Mouse (Mus musculus) megakaryocyte-erythroid progenitor cell, adult 5-6 weeks (primary cell): Measurements from ENCODE around the gene Hspa12b. TPM values are rescaled to one million over a fixed set of nuclear protein-coding genes. Genes with fewer than 3 reads are reported as not detected.

Experiments
- ATAC-seq: replicated peaks from 2 replicates; pipeline ENCODE4 v1.8.0; 2016; ENCODE audit warnings: mild to moderate bottlenecking, inconsistent platforms; ENCODE audit not compliant: severe bottlenecking, poor library complexity, low FRiP score, low TSS enrichment
- total RNA-seq, 2 experiments: library from RNA; stranded (forward) in 1 of 2; stranded (reverse) in 1 of 2; fragments of 200-1000, 215-1000 nt in 1 of 2; fragments of >200 nt in 1 of 2; fragmentation: Nextera tagmentation in 1 of 2; gene quantifications; 2 replicates each; pipeline ENCODE4 v1.2.3; 2014 to 2017

Gene Hspa12b
- total RNA-seq, 2 experiments from 2014 or later, result 0.44 TPM; not detected in 1

DNA sequence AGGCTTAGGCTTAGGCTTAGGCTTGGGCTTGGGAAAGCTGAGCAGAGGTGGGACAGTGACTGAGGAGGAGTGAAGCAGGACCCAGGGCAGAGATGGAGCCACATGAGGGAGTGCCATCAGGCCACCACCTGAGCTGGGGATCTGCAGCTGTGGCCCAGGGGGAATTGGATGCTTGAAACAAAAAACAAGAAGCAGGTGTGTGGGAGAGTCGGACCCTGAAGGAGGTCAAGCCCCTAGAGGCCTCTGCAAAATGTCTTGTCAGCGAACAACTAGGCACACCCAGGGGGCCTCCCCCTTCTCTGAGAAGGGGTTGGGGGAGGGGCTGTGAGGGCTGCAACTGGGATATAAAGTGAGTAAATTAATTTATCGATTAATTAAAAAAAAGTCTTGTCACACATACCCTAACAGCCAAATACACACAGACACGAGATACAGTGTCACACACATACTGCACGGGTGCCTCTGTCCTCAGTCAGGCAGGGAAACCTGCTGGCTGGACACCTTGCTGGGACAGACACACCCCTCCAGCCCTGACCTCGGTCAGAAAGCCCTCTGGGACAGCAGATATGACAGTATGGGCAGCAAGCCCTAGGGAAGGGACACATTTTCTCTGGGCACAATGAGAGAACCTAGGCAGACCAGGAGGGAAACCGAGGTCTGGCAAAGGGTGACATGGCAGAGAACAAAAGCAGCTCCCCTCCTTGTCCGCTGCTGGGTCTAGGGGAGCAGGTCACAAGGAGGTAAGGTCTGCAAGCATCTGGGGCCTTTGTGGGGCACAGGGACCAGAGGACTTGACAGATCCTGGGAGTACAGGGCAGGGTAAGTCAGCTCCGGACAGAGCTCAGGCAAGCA lies 890 bp upstream of the Hspa12b start:
- no peak for ATAC-seq

DNA sequence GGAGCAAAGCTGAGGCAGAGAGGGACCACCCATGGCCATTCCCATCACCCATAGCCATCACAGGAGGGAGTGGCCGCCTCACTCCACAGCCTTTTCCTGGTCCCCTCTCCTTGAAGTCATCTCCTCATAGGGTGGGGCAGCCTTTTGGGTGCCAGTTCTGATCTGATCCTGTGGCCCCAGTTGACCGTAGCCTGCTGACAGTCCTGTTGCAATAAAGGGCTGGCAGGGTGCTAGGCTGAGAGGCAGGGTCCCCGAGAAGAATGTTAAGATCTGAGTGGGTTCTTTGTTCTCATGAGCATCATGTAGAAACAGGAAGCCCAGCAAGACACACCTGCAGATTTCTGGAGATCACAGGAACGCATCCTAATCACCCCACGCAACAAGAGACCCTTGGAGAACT lies 1.1 kb downstream of the Hspa12b start:
- ATAC-seq, result no peak

DNA sequence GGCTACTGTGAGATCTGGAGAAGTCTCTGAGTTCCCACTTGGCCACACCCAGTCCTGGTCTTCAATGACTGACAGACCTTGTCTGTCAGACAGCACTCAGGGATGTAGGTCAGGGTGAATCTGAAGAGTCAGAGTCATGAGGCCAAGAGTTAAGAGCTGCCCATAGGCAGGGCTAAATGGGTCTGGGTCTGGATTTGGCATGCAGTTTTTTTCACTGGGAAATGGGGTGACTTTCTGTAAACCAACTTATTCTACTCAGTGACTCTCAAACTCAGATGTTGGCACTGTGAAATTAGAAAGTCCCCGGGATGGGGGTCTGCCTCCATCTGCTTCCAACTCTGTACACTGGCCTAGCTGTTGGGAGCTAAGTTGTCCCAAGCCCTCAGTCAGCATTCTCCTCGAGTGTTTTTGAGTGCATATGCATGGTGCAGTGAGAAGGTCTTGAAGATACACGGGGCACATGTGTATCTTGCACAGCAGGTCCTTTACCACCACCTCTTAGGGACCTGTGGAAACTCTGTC lies 1.6 kb downstream of the Hspa12b start:
- no peak for ATAC-seq

DNA sequence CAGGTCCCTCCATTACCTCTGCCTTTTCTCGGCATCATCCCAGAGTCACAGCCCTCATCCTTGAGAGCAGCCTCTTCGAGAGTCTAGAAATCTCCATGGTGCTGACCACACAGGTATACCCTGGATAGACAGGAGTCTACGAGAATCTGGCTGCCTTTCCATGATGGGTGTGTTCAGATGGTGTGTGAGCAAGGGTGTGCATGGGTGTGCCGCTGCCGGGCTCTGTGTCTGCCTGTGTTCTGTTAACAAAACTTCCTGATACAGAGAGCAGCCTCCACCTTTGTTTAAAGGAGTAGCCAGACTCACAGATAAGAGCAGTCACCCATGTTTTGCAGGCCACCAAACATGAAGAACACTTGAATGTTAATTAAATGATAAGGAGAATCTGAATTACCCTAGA lies 2.8 kb downstream of the Hspa12b start:
- peak; percentile 90 for ATAC-seq

DNA sequence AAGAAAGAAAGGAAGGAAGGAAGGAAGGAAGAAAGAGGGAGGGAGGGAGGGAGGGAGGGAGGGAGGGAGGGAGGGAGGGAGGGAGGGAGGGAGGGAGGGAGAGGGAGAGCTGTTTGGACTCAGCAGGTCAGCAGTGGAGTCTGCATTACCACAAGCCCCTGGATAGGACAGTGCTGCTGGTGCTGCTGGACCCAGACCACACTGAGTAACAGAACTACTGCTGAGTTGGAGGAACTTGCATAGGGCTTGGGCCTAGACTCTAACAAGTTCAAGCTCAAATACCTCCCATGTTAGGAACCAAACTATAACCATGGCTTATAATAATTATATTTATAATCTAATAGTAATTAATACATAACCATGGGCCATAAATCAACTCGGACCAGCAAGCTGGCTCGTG lies 3.8 kb downstream of the Hspa12b start:
- ATAC-seq, result no peak

DNA sequence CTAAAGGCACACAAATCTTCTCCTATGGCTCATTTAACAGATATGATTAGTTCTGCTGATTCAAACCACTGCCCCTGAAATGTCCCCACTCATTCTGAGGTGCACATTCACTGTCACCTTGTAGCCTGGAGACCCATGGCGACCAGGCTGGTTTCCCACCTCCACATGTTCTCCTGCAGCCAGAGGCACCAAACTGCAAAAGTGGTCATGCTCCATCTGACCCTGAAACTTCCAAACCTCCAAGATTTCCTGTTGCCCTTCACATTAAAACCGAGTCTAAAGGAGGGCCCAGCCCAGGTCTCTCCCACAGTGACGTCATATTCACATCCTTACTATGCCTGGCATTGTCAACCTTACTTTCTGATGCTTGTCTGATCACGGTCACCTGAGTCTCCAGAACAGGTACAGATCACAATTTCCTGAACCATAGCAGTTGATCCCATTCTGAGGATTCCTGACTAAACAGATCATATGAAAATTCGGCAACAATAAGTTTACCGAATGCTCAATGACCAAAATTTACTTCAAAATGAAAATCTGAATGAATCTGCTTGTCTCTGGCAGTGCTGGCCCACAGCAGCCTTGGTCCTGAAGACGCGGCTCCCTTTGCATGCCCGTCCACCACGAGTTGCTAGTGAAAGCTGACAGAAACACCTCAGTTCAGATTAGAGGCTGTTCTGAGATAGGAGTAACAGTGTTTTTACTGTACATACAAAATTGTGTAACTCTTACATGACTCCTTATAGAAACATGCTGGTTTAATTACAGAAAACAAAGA lies 5.2 kb downstream of the Hspa12b start:
- ATAC-seq, result no peak

DNA sequence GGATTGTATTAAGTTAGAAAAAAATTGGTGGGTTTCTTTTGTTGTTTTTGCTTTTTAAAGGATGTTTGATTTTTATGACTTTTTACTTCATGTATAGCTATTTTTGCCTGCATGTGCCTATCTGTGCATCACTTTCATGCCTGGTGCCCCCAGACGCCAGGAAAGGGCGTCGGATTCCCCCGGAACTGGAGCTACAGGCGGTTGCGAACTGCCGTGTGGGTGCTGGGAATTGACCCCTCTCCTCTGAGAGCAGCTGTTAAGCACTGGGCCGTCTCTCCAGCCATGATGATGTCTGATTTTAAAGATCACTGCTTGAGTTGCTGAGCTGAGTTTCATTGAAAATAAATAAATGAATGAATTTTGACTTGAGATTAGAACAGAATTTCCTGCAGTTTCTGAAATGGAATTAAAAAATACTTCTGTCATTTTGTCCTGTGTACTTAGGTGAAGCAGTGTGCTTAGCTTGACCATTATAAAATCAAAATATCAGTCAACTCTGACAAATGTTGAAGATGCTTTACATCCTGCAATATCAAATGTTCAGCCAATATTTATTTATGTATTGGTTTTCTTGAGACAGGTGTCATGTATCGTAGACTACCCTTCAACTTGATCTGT lies 6.0 kb downstream of the Hspa12b start, which contains the start of gene Gm11037:
Gene Gm11037 (plus strand): TSS at position 568 of the 618 bp plus-strand sequence.
- no peak for ATAC-seq

DNA sequence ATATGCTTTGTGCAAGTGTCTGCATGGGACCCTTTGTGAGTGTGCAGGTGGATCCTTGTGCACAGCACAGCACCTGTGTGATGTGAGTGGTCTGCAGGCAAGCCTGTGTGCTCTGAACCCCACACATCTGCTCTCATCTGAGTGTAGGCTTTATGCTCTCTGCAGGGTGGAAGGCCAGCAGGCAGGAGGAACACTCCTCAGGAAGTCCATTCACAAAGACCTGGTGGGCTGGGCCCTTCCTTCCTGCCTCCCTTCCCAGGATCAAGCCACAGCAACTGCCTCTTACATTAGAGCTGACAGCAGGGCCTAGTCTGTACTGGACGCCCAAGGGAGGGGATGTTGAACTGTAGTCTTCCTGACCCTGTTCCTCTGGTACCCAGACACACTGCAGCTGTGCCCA lies 7.3 kb downstream of the Hspa12b start:
- no peak for ATAC-seq

DNA sequence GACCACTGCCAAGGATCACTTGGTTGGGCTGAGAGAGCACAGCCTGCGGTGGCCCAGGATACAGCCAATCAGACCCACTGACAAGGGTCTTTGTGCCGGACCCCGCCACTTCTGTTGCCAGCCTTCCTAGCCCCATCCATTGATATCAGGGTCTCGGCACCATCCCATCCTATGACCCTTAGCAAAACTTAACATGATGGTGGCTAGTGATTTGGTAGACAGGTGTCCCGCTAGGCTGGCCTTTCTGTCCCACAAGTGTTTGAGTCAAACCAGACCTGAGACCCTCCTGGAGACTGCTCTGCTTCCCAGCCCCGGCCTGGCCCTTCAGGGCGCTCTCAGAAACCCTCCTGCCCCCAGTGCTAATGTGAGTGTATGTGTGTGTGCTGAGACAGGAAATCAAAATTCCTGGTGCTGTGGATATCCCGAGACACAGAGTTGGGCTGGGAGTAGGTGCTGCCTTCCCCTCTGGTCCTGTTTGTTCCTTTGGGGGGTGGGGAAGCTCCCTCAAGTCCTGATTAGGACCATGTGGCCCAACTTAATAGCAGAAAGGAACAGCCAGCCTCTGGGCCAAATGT lies 7.8 kb downstream of the Hspa12b start:
- ATAC-seq, result no peak

DNA sequence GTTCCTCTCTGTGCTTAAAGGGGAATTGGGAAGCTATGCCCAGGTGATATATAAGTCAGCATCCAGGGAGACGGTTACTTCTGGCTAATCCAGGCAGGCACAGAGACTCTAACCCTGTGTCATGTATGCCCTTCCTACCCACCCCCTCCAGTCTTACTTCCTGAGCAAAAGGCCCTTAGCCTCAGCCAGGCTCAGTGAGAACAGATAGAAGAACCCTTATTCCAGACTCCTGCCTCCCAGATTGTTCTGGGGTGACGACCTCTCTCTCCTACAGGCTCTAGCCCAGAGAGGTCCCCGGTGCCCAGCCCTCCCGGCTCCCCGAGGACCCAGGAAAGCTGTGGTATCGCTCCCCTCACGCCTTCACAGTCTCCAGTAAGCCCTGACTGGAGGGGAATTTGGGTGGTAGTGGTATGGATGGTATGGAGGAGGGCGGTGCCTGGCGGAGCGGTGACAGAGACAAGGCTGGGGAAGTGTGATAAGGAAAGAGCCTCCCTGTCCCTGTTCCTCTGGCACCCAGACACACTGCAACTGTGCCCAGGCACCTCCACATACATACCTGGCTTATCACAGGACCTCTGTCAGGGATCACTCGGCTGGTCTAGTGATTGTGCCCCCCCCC lies 8.6 kb downstream of the Hspa12b start:
- ATAC-seq, result peak; percentile 96

DNA sequence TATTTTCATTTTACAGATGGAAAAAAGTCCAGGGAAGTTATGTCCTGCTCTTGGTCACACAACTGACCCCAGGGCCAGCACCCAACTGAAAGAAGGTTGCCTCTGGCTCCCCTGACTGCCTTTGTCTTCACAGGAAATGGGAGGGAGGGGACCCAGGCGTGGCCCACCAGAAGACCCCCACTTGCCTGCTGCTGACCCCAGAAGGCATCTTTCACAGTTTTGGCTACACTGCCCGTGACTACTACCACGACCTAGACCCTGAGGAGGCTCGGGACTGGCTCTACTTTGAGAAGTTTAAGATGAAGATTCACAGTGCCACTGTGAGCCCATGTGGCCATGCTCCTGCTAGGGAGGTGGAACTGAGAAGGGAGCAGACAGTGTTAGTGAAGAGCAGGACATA lies 11.2 kb downstream of the Hspa12b start:
- no peak for ATAC-seq

DNA sequence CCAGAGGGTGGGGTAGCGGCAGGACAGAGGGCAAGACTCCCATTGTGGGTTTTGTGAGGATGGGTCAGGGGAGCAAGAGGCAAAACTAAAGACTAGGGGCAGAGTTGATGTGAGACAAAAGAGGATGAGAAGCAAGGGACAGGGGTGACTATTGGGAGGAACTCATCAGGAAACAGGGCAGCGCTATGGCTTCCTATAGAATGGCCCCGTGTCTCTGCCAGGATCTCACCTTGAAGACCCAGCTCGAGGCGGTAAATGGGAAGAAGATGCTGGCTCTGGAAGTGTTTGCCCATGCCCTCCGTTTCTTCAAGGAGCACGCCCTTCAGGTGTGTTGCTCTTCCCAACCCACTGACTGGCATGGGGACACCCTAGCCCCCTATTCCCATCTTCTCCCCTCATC lies 11.7 kb downstream of the Hspa12b start:
- ATAC-seq, result no peak

DNA sequence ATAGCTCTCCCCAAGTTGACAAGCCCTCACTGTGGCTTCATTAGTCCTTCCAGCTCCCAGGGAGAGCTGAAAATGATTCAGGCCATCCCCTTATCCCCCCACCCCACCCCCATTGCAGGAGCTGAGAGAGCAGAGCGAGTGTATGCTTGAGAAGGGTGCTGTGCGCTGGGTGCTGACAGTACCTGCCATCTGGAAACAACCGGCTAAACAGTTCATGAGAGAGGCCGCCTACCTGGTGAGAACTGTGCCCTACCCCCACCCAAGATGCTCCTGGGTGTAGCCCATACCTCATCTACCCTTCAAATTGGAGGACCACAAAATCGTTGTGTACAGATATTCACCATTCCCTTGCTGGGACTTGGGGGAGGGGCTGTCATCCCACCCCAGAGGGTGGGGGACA lies 12.2 kb downstream of the Hspa12b start:
- no peak for ATAC-seq

DNA sequence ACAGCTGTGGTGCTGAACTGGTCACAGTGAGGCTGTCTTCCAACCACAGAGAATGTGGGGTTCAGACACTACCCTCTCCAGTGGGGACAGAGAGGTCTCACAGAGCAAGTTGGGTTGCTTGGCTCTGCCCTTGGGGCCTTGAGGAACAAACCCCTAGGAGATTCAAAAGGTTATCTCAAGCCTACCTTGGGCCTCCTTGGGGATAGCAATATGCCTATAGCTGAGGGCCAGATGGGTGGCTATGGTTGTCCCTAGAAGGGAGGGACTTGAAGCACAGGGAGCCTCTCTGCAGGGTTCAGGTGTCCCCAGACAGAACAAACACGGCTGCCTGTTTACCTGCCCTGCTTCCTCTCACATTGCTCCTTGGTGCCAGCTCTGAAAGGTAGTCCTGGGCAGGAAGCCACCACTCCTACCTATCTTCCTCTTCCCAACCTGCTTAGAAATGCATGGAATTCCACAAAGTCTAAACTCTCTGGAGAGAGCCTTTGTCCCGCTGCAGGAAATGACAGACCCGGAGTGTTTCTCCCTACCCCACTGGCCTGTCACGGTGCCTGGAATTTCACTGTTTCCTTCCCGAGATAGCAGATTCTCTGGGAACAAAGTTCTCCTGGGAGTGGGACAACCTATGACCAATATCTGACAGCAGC lies 12.9 kb downstream of the Hspa12b start:
- no peak for ATAC-seq

DNA sequence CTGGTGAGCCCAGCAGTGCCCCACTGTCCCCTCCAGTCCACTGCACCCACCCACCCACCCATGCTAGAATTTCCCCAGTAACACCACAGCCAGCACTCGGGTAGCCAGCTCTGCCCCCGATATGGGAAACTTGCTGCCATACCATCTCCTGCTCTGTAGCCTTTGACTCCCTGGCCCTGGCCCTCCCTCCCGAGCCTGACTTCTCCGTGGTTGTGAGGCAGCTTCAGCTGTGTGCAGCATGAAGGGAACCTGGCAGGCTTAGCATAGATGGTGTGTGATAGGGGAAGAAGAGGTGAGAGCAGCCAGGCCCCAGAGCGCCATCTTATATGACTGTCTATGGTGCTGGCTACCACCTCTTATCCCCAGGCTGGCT lies 13.4 kb downstream of the Hspa12b start:
- ATAC-seq, result no peak

DNA sequence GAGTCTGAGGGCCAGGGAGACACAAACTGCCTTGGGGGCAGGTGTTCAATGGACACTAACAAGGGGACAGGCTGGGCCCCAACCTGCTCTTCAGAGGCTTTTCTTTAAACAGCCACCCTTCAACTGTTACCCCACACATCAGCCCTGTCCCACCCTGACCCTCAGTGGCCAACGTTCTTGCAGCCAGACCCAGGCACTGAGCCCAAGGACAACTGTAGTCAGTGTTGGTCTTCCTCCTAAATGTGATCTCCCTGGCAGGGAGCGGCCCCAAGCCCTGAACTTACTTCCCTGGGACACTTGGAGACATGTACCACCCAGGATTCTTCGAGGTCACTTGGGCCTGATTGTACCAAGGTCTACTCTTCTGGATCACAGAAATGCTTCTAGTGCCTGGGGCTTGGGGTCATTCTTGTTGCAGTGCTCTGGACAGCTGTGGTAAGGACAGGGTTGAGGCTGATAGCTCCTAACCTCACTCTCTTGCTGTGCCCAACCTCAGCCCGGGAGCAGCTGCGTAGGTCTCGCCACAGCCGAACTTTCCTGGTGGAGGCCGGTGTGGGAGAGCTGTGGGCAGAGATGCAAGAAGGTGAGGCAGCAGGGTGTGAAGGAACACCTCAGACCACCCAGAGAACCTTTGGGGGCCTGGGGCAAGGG lies 14.4 kb downstream of the Hspa12b start:
- no peak for ATAC-seq

DNA sequence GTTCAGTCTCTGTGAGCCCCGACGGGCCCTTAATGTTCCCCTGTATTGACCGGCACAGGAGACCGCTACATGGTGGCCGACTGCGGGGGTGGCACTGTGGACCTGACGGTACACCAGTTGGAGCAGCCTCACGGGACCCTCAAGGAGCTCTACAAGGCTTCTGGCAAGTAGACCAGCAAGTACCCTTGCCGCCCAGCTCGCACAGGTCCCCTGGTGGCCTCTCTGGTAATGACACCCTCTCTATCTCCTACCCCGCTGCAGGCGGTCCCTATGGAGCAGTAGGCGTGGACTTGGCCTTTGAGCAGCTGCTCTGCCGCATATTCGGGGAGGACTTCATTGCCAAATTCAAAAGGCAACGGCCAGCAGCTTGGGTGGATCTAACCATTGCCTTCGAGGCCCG lies 15.5 kb downstream of the Hspa12b start:
- ATAC-seq, result peak; percentile 89

DNA sequence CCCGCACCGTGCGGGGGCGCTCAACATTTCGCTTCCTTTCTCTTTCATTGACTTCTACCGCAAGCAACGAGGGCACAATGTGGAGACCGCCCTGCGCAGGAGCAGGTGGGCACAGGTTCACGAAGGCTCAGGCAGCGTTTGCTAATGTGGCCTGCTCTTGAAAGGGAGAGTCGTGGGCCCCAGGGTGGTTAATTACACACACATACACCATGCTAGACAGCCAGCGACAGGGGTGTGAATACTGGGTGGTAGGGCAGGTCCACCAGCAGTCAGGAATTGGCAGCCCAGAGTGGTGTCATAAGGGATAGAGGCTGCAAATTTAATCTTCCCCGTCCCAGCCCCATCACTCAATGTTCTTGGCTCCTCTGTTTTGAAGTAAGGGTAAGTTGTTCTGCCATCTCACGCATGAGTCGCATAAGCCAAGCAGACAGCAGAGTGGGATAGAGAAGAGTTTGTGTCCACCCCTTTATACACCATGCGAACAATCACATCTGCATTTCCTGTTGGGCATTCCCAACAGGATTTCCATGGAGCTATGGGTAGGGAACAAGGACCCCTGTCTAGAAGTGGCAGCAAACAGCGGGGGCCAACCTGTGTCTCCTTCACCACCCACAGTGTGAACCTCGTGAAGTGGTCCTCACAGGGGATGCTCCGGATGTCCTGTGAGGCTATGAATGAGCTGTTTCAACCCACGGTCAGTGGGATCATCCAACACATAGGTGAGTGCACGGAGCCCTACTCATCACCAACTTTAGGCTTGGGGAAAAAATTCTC lies 16.1 kb downstream of the Hspa12b start:
- ATAC-seq, result 0 out of 2 replicates have a peak, but pooled peaks have one; percentile 13
